Mouse (Mus musculus) CH12F3 (cell line): ENCODE results near the gene Pklr.
"Not testable (repeated sequence)": the region's sequence is repeated elsewhere in the genome, so short reads cannot be mapped to it uniquely, and the experiment has no call there.

Experiments
- in situ Hi-C: fragments of 300-500 bp; cut with MboI; formaldehyde crosslinking; loops from 2 replicates; pipeline ENCODE4 v1.14.3; 2020; ENCODE audit warnings: low sequenced_read_pairs

Gene Pklr

DNA sequence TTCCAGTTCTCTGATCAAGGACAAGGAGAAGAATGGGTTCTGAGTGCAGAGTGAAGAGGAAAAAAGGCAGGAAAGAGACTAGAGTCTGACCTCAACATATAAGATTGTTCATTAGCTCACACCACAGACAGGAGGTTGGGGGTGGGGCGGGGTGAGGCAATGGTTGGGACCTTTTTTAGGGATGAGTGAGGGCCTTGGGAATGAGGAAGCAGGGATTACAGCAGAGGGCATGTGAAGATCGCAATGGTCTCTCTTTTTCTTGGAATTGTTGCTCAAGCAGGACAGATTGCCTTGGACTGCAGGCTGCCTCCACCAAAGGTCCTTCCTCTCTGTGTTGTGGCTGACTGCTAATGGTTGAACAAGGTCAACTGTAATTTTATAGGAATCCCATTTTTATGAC lies 12.6 kb upstream of the Pklr start:
- in situ Hi-C loops = no loop called here

DNA sequence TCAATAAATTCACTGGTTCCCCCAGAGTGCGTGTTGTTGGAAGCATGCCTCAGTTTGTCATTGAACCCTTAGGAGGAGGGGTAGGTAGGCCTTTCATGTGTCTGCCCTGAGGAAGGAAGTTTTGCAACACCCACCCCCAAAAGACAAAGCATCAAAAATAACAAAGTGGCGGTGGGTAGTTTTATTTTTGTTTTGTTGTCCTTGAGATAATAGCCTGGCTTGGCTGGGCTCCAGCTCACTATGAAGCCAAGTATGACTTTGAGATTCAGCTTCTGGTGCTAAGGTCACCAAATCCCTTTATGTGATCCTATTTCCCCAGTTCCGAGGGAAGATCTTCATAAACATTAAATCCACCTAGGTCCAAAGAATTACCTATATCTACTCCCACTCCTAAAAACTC lies 11.7 kb upstream of the Pklr start:
- in situ Hi-C loops = no loop called here

DNA sequence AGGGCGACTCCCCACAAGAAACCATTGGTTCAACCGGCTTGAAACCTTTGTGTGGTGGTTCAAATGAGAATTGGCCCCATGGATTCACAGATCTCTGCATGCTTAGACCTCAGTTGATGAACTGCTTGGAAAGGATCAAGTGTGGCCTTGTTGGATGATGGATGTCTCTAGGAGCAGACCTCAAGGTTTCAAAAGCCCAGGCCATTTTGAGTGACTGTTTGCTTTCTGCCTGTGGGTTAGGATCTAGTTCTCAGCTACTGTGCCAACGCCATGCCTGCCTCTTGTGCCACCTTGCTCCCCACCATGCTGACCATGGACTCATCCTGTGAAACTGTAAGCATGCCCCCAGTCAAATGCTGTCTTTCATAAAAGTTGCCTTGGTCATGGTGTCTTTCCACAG lies 10.0 kb upstream of the Pklr start:
- in situ Hi-C loops = no loop called here

DNA sequence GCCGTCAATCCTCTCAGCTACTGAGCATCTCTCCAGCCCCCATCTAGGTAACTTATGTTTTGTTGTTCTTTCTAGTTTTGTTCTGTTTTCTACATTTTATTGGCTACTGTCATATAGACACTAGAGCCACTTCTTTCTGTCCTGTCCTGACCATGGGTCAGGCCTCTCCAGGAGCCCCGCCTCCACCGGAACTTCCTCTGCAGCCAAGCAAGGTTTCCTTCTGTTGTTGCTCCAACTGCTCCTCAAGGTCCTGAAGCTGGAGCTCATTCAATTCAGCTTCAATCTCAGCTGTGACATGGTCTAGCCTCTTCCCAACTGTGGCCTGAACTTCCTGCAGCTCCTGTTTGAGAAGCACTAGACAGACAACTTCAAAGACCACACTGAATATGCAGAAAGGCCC lies 6.0 kb upstream of the Pklr start:
- in situ Hi-C loops = no loop called here

DNA sequence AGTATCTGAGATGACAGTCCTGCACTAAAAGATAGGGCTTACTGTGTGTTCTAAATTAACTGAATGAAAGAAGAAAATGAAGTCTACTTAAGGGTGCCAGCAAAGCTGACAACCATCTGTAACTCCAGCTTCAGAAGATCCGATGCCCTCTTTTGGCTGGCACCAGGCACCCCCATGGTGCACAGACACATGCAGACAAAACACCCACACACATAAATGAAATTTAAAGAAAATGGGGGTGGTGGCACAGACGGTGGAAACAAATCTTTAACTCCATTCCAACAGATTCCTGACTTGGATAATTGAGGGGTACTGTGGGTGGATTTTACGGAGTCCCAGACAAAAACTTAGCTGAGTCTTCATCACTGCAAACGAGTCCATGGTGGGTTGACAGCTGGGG lies 4.1 kb upstream of the Pklr start:
- in situ Hi-C loops = no loop called here

DNA sequence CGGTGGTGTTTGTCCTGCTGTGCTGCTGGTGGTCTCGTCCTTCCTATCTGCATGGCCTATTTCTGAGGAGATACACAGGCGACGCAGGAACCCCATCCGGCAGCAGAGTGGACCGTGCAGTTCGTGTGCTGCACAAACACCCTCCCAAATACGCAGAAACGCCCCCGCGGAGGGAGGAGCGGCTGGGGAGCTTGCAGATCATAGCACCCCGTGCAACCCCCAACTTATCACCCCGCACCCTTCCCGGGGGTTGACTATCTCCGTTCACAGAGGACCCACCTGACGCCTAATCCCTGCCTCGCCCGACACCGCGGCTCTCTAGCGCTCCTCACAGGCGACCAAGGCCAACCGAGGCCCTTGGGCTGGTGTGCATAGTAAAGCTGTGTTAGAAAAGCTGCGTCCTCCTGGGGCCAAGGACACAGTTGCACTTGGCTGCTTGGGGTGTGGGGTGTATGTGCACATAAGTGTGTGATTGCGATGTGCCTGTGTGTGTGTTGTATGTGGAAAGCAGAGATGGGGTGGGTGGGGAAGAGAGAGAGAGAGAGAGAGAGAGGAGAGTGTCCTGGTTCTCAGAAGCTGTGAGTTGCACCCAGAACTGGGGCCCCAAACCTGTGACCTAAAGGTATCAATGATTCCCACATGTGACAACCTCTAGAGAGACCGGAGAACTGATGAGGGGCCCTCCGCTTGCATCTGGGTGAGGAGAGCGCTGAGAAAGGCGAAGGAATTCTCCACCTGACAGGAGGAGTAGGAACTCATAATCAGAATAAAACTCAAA lies 3.5 kb upstream of the Pklr start:
- in situ Hi-C loops = no loop called here

DNA sequence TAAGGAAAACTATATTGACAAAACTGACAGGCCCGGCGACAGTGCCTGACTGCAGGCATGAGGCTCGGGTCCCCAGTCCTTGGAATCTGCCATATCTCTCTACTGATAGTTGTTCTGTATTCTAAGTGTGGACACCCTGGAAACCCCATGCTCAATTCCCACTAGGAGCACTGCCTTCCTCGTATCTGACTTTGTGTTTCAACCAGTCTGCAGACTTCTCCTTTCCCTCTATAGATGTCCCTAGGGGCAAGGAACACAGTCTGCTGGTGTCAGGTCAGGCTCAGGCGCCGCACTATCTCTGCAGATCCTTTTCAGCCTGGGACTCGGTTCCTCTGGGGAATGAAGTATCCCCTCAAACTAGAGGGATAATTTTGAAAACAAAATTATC lies 2.9 kb upstream of the Pklr start:
- in situ Hi-C loops = no loop called here

DNA sequence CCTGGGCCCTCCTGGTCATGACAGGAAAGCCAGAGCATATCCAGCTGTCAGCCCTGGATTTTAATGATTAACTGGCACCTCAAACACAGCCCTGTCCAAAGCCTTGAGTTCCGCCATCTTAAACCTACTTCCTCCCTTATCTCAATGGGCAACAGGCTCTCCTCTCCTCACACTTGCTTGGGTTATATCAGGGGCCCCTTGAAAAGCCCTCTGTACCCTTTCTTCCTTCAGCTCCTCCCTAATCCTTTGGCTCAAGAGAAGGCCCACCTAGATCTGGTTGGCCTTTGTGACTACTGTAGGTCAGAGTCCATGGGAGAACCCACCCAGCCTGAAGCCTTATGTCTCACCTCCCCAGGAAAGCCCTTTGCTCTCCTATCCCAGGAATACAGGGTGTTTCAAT lies 2.2 kb upstream of the Pklr start:
- in situ Hi-C loops = no loop called here

DNA sequence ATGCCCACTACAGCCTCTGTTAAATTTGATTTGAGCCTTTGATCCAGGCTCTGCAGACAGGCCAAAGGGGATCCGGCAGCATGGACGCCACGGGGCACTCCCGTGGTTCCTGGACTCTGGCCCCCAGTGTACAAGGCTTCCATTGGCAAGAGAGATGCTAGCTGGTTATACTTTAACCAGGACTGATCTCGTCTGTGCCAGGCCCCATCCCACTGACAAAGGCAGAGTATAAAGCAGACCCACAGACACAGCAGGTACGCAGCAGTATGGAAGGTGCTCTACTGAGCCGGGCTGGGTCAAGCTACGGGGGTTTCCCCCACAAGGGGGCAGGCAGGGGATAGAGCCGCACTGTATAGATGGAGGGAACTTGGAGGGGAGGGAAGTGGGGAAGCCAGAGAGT lies 423 bp downstream of the Pklr start:
- in situ Hi-C loops = no loop called here

DNA sequence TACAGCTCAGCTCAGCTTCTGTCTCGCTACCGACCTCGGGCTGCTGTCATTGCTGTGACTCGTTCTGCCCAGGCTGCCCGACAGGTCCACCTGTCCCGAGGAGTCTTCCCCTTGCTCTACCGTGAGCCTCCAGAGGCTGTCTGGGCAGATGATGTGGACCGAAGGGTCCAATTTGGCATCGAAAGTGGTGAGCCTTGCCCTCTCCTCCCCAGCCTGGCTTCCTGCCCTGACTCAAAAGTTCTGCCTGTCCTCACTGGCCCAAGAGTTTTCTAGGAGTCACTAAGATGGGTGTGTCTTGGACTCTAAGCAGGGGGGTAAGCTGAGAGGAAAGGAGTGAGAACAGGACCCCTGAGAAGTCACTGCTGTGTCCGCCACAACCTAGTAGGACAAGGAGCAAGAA lies 8.9 kb downstream of the Pklr start:
- in situ Hi-C loops = no loop called here

DNA sequence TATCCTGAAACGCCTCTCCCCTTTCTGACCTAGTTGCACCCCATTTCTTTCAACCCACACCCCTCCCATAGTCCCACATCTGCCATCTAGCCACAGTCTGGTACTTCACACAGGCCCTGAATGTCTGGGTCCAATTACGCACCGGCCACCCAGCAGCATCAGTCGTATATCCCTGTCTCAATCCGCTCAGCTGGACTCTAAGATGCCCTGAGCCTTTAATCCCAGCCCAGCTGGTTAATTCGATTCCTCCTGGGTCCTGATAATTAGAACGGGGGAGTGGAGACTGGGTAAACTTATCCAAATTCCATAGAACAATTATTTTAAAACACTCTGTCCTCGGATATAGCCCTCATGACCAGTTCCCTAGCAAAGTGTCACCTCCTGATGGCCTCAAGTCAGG lies 9.6 kb downstream of the Pklr start:
- in situ Hi-C loops = no loop called here

DNA sequence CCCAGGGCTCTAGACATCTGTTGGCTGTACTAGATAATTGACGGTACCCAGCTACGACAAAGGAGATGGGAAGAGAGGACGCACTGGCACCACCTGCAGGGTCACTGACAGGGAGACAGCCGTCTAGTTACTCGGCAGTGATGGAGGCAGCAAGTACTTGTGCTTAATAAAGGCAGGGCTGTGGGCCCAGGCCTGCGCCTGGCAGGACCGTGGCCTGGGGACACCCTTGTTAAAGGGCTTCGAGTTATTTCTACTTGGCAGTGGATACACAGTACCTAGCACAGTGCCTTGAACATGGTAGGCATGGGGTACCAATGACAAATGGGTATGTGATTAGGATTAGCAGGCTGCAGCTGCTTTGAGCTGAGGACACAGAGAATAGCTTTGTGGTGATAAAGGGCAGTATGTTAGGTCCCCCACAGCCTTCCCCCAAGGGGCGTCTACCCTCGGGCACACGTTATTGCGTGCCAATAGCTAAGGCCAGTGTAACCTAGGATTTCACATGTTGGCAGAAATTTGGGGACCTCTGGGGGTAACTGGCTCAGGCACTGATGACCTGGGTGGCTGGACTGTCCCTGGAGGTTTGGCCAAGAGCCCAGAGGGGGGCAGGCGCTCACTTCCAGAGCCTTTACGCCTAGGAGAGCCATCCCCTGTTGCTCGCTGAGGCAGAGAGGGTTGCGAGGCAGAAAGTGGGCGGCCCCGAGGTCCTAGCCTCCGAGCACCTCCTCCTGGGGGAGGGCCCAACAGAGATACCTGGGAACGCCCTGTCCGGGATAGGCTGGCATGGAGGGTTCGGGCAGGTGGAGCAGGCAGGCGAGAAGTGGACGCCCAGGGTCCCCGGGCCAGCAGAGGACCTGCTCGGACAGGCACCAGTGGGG lies 11.4 kb downstream of the Pklr start:
- in situ Hi-C loops = no loop called here

DNA sequence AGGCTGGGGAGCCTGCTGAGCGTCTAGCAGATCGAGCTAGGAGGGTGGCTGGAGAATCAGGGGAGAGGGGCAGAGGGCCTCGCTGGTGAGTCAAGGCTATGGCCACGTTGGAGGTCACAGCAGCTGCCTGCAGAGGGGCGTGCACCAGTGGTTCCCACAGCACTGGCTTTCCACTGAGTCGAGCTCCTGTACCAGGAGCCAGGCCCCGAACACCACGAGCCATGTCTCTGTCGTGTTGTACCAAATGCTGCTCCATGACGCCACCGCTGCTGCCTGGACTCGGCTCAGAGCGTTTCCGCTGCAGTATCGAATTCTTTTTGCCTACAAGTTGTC lies 12.0 kb downstream of the Pklr start:
- in situ Hi-C loops = no loop called here

DNA sequence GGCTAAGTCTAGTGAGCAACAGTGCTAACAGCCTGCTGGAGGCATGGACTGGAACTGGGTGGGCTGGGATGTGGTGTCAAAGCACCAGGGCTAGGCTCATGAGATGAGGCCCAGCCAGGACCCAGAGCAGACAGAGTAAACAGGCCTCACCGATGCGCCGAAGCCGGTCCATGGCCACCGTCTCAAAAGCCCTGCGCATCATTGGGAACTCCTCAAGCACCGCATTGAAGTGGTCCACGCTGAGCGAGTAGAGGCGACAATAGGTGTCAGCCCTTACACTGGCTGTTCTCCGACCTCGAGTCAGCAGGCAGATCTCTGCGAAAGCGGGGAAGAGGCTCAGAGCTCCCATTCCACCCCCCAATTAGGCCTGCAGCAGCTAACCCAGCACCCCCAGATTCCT lies 12.6 kb downstream of the Pklr start:
- in situ Hi-C loops = no loop called here

DNA sequence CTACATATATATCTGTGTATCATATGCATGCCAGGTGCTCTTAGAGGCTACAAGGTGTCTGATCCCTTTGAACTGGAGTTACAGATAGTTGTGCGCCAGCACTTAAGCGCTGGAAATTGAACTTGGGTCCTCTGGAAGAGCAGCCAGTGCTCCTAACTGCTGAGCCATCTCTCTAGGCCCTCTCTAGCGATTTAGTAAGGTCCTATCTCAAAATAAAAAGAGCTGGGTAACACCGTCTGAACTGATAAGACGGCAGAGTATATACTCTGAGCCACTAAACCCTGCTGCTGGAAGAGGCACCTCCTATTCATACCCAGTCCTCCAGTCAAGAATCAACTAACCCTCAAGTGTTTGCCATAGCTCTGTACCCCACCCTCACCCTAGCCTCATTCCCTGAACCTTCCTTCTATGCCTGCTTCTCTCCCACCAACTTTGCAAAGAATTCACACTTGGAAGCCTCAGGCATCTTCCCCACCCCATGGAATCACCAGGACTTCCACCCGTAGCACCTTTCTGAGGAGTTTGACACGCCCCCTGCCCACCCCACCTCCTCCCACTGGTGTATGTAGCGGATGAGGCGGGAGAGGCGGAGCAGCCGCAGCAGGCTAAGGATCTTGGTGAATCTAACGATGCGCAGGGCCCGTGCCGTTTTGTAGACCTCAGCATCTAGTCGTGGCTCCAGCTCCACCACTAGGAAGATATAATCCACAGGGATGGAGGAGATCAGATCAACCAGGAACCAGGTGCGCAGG lies 16.3 kb downstream of the Pklr start:
- in situ Hi-C loops = no loop called here

DNA sequence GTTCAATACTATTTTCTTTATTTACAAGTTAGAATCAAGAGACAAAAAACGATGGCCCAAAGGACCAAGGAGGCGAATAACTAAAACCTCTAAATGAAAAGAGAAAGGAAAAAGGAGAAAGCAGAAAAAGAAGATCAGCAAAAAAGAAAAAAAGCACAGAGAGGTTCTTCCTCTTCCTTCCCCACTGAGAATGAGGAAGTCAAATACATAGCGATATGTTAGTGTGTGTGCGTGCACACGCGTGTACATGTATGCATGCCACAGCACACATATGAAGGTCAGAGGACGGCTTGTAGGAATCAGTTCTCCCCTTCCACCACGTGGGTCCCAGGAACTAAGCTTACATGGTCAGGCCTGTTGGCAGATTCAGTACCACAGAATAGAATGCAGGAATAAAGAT lies 21.0 kb downstream of the Pklr start:
- in situ Hi-C loops = no loop called here

DNA sequence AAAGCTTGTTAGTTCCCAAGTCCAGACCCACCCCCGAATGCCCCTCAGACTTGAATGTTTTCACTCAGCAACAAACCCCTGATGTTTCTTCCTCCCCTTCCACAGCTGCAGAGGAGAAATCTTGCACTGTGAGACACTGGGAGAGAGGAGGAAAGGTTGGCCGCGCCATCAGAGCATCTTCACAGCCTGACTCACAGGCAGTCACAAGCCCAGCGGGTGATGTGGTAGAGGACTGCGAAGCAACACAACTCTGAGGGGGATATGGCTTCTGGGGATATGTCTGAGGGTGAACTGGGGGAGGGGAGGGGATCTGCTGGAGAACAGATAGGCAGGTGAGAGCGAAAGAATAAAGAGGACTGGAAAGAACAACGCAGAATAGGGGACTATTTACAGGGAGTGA lies 22.7 kb downstream of the Pklr start:
- in situ Hi-C loops = no loop called here

DNA sequence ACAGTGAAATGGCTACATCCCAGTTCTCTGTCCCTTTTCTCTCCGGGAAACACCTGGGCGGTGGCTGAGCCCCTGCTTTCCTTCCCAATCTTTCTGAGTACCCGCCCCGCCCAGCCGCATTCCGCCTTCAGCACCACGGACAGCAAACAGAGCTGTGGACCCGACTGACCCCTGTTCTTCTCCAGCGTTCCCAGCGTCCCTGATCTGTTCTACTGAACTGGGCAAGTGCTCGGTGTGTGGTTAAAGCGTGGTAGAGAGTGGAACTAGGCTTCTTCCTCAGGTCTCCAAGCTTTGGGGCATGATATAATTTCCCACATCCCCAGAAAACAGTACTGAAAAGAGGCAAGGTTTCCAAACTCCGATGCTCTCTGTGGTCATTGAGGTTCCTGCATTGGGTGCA lies 23.3 kb downstream of the Pklr start:
- in situ Hi-C loops = no loop called here

DNA sequence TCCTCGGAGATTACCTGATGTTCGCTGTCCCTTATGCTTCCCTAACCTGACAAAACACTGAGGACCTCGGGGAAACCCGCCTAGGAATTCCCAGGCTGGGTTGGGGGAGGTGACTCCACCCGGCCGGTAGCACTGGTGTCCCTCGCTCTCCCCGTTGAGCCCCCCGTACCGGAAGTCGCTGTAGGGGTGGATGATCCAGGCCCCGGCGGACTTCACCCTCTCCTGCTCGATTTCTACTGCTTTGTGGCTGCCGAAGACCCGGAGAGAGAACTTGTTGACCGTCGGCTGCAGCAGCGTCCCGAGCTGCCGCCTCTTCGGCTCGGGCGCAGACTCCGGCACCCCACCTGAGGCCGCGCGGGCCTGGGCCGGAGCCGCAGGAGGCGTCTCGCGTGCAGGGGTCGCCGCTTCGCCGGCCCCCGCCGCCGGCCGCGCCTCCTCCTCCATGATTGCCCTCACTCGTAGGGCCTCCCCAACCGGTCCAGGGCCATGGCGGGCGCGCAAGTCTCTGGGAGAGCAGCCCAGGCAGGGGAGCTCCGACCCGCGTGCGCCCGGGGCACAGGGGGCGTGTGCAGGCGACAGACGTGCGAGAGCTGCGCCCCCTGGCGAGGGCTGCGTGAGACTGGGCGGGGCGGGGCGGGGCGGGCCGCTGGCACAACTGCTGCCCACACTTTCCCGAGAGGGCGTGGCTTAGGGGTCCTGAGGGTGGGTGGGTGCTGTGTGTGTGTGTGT lies 23.8 kb downstream of the Pklr start, which contains the start of gene Hcn3:
Gene Hcn3 (minus strand): TSS at position 581 of the 729 bp plus-strand sequence.
- in situ Hi-C loops = no loop called here

DNA sequence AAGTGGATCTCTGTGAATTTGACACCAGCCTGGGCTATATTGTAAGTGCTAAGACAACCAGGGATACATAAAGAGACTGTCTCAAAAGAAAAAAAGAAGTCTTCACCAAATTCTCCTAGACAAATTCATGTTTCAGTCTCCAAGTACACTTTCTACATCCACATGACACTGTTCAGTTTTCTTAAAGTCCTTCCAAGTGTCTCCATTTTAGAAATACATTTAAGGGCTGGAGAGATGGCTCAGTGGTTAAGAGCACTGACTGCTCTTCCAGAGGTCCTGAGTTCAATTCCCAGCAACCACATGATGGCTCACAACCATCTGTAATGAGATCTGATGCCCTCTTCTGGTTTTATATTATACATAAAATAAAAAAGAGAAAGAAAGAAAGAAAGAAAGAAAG lies 25.3 kb downstream of the Pklr start:
- in situ Hi-C loops = not testable (repeated sequence)

DNA sequence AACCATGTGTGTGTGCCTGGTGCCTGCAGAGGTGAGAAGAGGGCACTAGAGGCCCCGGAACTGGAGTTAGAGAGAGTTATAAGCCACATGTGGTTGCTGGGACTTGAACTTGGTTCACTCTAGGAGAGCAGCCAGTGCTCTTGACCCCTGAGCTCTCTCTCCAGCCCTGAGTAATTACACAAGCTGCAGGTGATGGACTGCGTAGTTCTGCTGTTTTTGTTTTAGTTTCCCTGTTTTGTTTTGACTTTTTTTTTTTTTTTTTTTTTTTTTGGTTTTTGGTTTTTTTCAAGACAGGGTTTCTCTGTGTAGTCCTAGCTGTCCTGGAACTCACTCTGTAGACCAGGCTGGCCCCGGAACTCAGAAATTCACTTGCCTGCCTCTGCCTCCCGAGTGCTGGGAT lies 25.8 kb downstream of the Pklr start:
- in situ Hi-C loops = no loop called here
